Mouse (Mus musculus) megakaryocyte, embryonic 14.5 days (primary cell): ENCODE results near the gene Nfkbib.

Experiments used
- FLI1 ChIP-seq: IDR thresholded peaks from 2 replicates; pipeline ENCODE4 v1.6.1; 2012; ENCODE audit warnings: low read length, inconsistent platforms, mixed read lengths
- GATA1 ChIP-seq: IDR thresholded peaks from 3 replicates; pipeline ENCODE4 v1.6.1; 2012; ENCODE audit warnings: mixed read lengths, low read length, inconsistent platforms, borderline replicate concordance

DNA sequence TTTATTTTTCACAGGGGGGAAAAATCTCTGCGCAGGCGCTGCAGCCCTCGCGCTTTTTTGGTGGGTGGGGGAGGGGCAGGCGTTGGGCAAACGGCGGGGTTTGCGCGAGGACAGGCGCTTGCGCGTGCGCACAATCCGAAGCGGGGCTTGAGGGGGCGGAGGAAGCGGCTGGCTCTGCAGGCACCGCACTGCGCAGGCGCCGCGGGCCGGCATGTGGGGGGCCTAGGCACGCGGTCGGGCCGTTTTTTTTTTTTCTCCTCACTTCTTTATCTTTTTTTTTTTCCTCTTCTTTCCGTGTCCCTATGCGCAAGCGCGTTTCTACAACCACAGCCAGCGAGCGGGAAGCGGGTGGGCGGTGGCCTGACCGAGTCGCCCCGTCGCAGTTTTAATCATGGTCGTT, 43.9 kb upstream of the Nfkbib start:
- TF ChIP-seq GATA1 (no peak), FLI1 (no peak)
